In the genomic region with DNA sequence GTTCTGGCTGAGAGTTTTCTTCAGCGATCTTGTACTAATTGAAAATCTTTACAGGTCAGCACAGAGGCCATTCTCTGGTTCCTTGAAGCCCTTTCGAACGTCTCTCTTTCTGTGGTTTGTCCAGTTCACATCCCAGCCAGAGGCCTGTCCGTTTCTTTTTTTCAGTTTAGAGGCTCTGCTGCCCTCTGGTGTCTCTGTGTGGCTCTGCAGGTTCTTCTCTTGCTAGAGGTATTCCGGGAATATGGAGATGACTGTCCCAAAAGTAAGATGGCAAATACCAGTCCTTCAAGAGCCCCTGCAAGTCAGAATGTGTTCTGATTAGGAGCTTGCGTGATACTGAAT, we compare ENCODE assay signal across 8 mouse cellular contexts. TPM values are rescaled to one million over a fixed set of nuclear protein-coding genes. Genes with fewer than 3 reads are reported as not detected.
DNase-seq lines count a peak whose midpoint lies in the region; ATAC-seq and TF ChIP-seq lines count a peak whose summit lies in the region.

No protein-coding gene starts in this region.

- H3K27ac ChIP-seq in thymus, adult 2 months (ENCODE audit: control insufficient read depth, insufficient read depth, low read length) = no peak overlapping the region
- H3K27ac ChIP-seq in forebrain, embryonic 16.5 days (ENCODE audit: low read length) = no peak overlapping the region
- no peak overlapping the region for H3K27ac ChIP-seq in hindbrain, postnatal 0 days
- H3K27ac ChIP-seq in limb, embryonic 11.5 days (replicated peaks; ENCODE audit: low read depth, low read length) = no peak overlapping the region
- H3K27ac ChIP-seq in midbrain, postnatal 0 days (ENCODE audit: low read depth, low read length) = no peak overlapping the region

- peak; percentile 45; the same call in 1 of the 2 replicates for ATAC-seq in cerebellum, adult (ENCODE audit: insufficient number of reproducible peaks, low FRiP score, low TSS enrichment)
- ATAC-seq in forebrain, embryonic 16.5 days = no peak
- ATAC-seq in hindbrain, postnatal 0 days = no peak
- no peak for ATAC-seq in limb, embryonic 11.5 days (ENCODE audit: insufficient number of reproducible peaks, low FRiP score, low TSS enrichment, low read depth)
- no peak for ATAC-seq in midbrain, postnatal 0 days (ENCODE audit: low FRiP score)

- TF ChIP-seq POLR2A in thymus, adult 2 months (IDR thresholded peaks at IDR 0.05; ENCODE audit: control insufficient read depth, extremely low read depth, insufficient read depth, low read length, poor library complexity) = no peak

- H3K4me3 ChIP-seq in thymus, adult 2 months (ENCODE audit: control insufficient read depth, insufficient read depth, low read length) = no peak overlapping the region
- H3K4me3 ChIP-seq in forebrain, embryonic 16.5 days (replicated peaks; ENCODE audit: low read length) = no peak overlapping the region
- H3K4me3 ChIP-seq in hindbrain, postnatal 0 days (ENCODE audit: low read length) = no peak overlapping the region
- H3K4me3 ChIP-seq in limb, embryonic 11.5 days (ENCODE audit: low read depth, low read length) = no peak overlapping the region
- no peak overlapping the region for H3K4me3 ChIP-seq in midbrain, postnatal 0 days (ENCODE audit: low read depth, low read length)

- H3K36me3 ChIP-seq in thymus, adult 2 months (ENCODE audit: control insufficient read depth, insufficient read depth, low read length) = no peaks in the 10 kb centered on the region
- H3K36me3 ChIP-seq in forebrain, embryonic 16.5 days (ENCODE audit: control insufficient read depth, insufficient read depth) = no peaks in the 10 kb centered on the region
- H3K36me3 ChIP-seq in hindbrain, postnatal 0 days (ENCODE audit: insufficient read depth, low read length) = no peaks in the 10 kb centered on the region
- H3K36me3 ChIP-seq in limb, embryonic 11.5 days (ENCODE audit: control insufficient read depth, insufficient read depth, low read length) = no peaks in the 10 kb centered on the region
- no peaks in the 10 kb centered on the region for H3K36me3 ChIP-seq in midbrain, postnatal 0 days (ENCODE audit: insufficient read depth, low read length)

- WGBS in thymus, adult 2 months = 23% methylated on average over 6 of the region's 6 CpGs
- 14% methylated on average over 6 of the region's 6 CpGs for WGBS in forebrain, embryonic 16.5 days
- WGBS in hindbrain, postnatal 0 days = 15% methylated on average over 6 of the region's 6 CpGs
- 17% methylated on average over 6 of the region's 6 CpGs for WGBS in limb, embryonic 11.5 days
- 14% methylated on average over 6 of the region's 6 CpGs for WGBS in midbrain, postnatal 0 days

- H3K27me3 ChIP-seq in thymus, adult 2 months (ENCODE audit: control insufficient read depth, insufficient read depth, low read length) = no peaks in the 10 kb centered on the region
- no peaks in the 10 kb centered on the region for H3K27me3 ChIP-seq in forebrain, embryonic 16.5 days (replicated peaks; ENCODE audit: control insufficient read depth, insufficient read depth, low read length)
- no peaks in the 10 kb centered on the region for H3K27me3 ChIP-seq in hindbrain, postnatal 0 days (ENCODE audit: insufficient read depth, low read length)
- no peaks in the 10 kb centered on the region for H3K27me3 ChIP-seq in limb, embryonic 11.5 days (ENCODE audit: control insufficient read depth, insufficient read depth, low read length)
- H3K27me3 ChIP-seq in midbrain, postnatal 0 days (ENCODE audit: insufficient read depth, low read length) = no peaks in the 10 kb centered on the region

- peak; percentile 45 for DNase-seq in thymus, adult 2 months
- DNase-seq in thymus, adult 18-20 months = no peak
- peak; percentile 75 for DNase-seq in hindbrain, postnatal 0 days (ENCODE audit: low spot score)
- DNase-seq in limb, embryonic 11.5 days (ENCODE audit: low spot score) = peak; percentile 80
- DNase-seq in midbrain, postnatal 0 days (ENCODE audit: low spot score) = peak; percentile 66
- DNase-seq in thymus, postnatal 0 days (ENCODE audit: low spot score) = peak; percentile 65

- peak overlapping the region; percentile 25; the same call in 1 of the 2 replicates for H3K4me2 ChIP-seq in forebrain, embryonic 16.5 days (ENCODE audit: low read length)
- peak overlapping the region; percentile 33; the same call in 1 of the 2 replicates for H3K4me2 ChIP-seq in hindbrain, postnatal 0 days (ENCODE audit: low read depth, low read length)
- H3K4me2 ChIP-seq in limb, embryonic 11.5 days (ENCODE audit: low read depth, severe bottlenecking) = no peak overlapping the region
- no peak overlapping the region for H3K4me2 ChIP-seq in midbrain, postnatal 0 days (ENCODE audit: low read depth, low read length, poor library complexity, severe bottlenecking)

- no peak overlapping the region for H3K9ac ChIP-seq in forebrain, embryonic 16.5 days (replicated peaks; ENCODE audit: low read depth, low read length)
- H3K9ac ChIP-seq in hindbrain, postnatal 0 days (replicated peaks; ENCODE audit: low read length) = no peak overlapping the region
- H3K9ac ChIP-seq in limb, embryonic 11.5 days (ENCODE audit: low read length) = no peak overlapping the region
- H3K9ac ChIP-seq in midbrain, postnatal 0 days (replicated peaks; ENCODE audit: low read length, poor library complexity, severe bottlenecking) = no peak overlapping the region

- no peak for TF ChIP-seq CTCF in thymus, adult 2 months (IDR thresholded peaks at IDR 0.05; ENCODE audit: borderline replicate concordance, control insufficient read depth, extremely low read depth, insufficient read depth, low read length, poor library complexity)
- TF ChIP-seq CTCF in hindbrain, postnatal 0 days (IDR thresholded peaks at IDR 0.05; ENCODE audit: low read depth) = no peak; the same call in none of the 2 replicates
- TF ChIP-seq CTCF in midbrain, postnatal 0 days (IDR thresholded peaks at IDR 0.05) = peak; percentile 57

- H3K9me3 ChIP-seq in forebrain, embryonic 16.5 days (ENCODE audit: control insufficient read depth, low read length) = no peaks in the 10 kb centered on the region
- no peaks in the 10 kb centered on the region for H3K9me3 ChIP-seq in hindbrain, postnatal 0 days (ENCODE audit: low read length)
- no peaks in the 10 kb centered on the region for H3K9me3 ChIP-seq in limb, embryonic 11.5 days (ENCODE audit: control insufficient read depth, low read length)
- H3K9me3 ChIP-seq in midbrain, postnatal 0 days (ENCODE audit: low read length) = no peaks in the 10 kb centered on the region

- no peaks in the 10 kb centered on the region for H3K4me1 ChIP-seq in thymus, adult 2 months (replicated peaks; ENCODE audit: control insufficient read depth, insufficient read depth, low read length)
- H3K4me1 ChIP-seq in forebrain, embryonic 16.5 days (replicated peaks; ENCODE audit: control insufficient read depth, insufficient read depth, low read length) = peaks cover 6% of the 10 kb centered on the region
- no peaks in the 10 kb centered on the region for H3K4me1 ChIP-seq in hindbrain, postnatal 0 days (ENCODE audit: insufficient read depth, low read length)
- no peaks in the 10 kb centered on the region for H3K4me1 ChIP-seq in limb, embryonic 11.5 days (ENCODE audit: control insufficient read depth, insufficient read depth, low read length)
- H3K4me1 ChIP-seq in midbrain, postnatal 0 days (ENCODE audit: insufficient read depth, low read length) = no peaks in the 10 kb centered on the region

RNA-seq across cellular contexts. Expression of a gene that starts 14.8 kb away (rescaled TPM):
- polyA plus RNA-seq in thymus, adult 2 months (2012; rRNA removed) = 2.5 and 3.4 TPM in 2 replicates
- 0.24 and 0.39 TPM in 2 replicates for polyA plus RNA-seq in forebrain, embryonic 16.5 days (2015; fragmentation: Nextera tagmentation; extraction: Ambion mirVana)
- total RNA-seq in hindbrain, postnatal 0 days (2014; rRNA removed) = 0.94 and 2.8 TPM in 2 replicates
- polyA plus RNA-seq in hindbrain, postnatal 0 days (2015; fragmentation: Nextera tagmentation; extraction: Ambion mirVana) = 0.54 and 0.56 TPM in 2 replicates
- polyA plus RNA-seq in limb, embryonic 11.5 days (2014; fragmentation: Nextera tagmentation; extraction: Ambion mirVana) = 0.23 TPM in 1 of 2 replicates, not detected in the other
- total RNA-seq in midbrain, postnatal 0 days (2014; rRNA removed) = 0.14 TPM in 1 of 2 replicates, not detected in the other
- 0.55 and 0.63 TPM in 2 replicates for polyA plus RNA-seq in midbrain, postnatal 0 days (2015; fragmentation: Nextera tagmentation; extraction: Ambion mirVana)
- 2.7 and 3.7 TPM in 2 replicates for polyA plus RNA-seq in thymus, postnatal 0 days (2015; fragmentation: Nextera tagmentation; extraction: Ambion mirVana)

RNA-seq across cellular contexts. Expression of a gene that starts 36.4 kb away (rescaled TPM):
- 0.33 and 3.3 TPM in 2 replicates for polyA plus RNA-seq in thymus, adult 2 months (2012; rRNA removed)
- polyA plus RNA-seq in forebrain, embryonic 16.5 days (2015; fragmentation: Nextera tagmentation; extraction: Ambion mirVana) = 0.22 and 0.24 TPM in 2 replicates
- 0.52 and 0.72 TPM in 2 replicates for total RNA-seq in hindbrain, postnatal 0 days (2014; rRNA removed)
- 0.49 and 0.76 TPM in 2 replicates for polyA plus RNA-seq in hindbrain, postnatal 0 days (2015; fragmentation: Nextera tagmentation; extraction: Ambion mirVana)
- 1.4 and 1.7 TPM in 2 replicates for polyA plus RNA-seq in limb, embryonic 11.5 days (2014; fragmentation: Nextera tagmentation; extraction: Ambion mirVana)
- 0.11 TPM in 1 of 2 replicates, not detected in the other for total RNA-seq in midbrain, postnatal 0 days (2014; rRNA removed)
- 0.18 and 0.36 TPM in 2 replicates for polyA plus RNA-seq in midbrain, postnatal 0 days (2015; fragmentation: Nextera tagmentation; extraction: Ambion mirVana)
- polyA plus RNA-seq in thymus, postnatal 0 days (2015; fragmentation: Nextera tagmentation; extraction: Ambion mirVana) = 0.48 and 0.62 TPM in 2 replicates

Comparison
In these comparisons a context has a peak if more than half of its experiments do, and no peak if none do; other contexts are left out.
1. DNase-seq: peak in thymus, adult 2 months (single experiment), hindbrain, postnatal 0 days (single experiment), limb, embryonic 11.5 days (single experiment), midbrain, postnatal 0 days (single experiment) and thymus, postnatal 0 days (single experiment); none in thymus, adult 18-20 months (0 of 2).
2. H3K4me2 ChIP-seq: peak in forebrain, embryonic 16.5 days (single experiment) and hindbrain, postnatal 0 days (single experiment); none in limb, embryonic 11.5 days (single experiment) and midbrain, postnatal 0 days (single experiment).